24 mouse cellular contexts compared by ENCODE assay signal in genomic region chr7:135689396-135689795, GRCm38 (mm10).
"Had no signal": no experiment of that assay in that cellular context is flagged by ENCODE, and none has a peak within 500 bp of the region (broad histone marks: within the 10 kb centered on the region; RNA-seq: fewer than 3 reads in every experiment).

No protein-coding gene starts in this region.

- H3K4me3 ChIP-seq: left cerebral cortex, adult 2 months; limb, embryonic 12.5 days; limb, embryonic 15.5 days; lung, embryonic 15.5 days; megakaryocyte, embryonic 14.5 days; midbrain, embryonic 10.5 days; midbrain, embryonic 13.5 days had no signal

- H3K27me3 ChIP-seq: limb, embryonic 12.5 days; limb, embryonic 15.5 days; lung, embryonic 15.5 days; megakaryocyte, embryonic 14.5 days; midbrain, embryonic 13.5 days had no signal

- H3K9ac ChIP-seq: limb, embryonic 12.5 days; limb, embryonic 15.5 days; liver, embryonic 14.5 days; liver, postnatal 0 days; lung, embryonic 15.5 days; midbrain, embryonic 13.5 days had no signal

- H3K27ac ChIP-seq: left cerebral cortex, adult 2 months; limb, embryonic 12.5 days; limb, embryonic 15.5 days; liver, embryonic 14.5 days; lung, embryonic 15.5 days; midbrain, embryonic 10.5 days; midbrain, embryonic 13.5 days; stomach, postnatal 0 days had no signal

- H3K4me1 ChIP-seq: limb, embryonic 12.5 days; limb, embryonic 15.5 days; lung, embryonic 15.5 days; midbrain, embryonic 10.5 days; midbrain, embryonic 13.5 days had no signal

- H3K4me2 ChIP-seq: limb, embryonic 12.5 days; limb, embryonic 15.5 days; liver, embryonic 11.5 days; lung, embryonic 15.5 days; midbrain, embryonic 13.5 days had no signal

- ATAC-seq: liver, postnatal 0 days; midbrain, embryonic 13.5 days; midbrain, embryonic 16.5 days had no signal

- DNase-seq: kidney, adult 11 months; kidney, postnatal 10 days; kidney, postnatal 36 days; layer of hippocampus, postnatal 36 days; left cerebral cortex, postnatal 4 days; liver, postnatal 0 days; lung, postnatal 10 days; lung, postnatal 36 days; right cerebral cortex, adult 18-20 months; right cerebral cortex, postnatal 14 days; right cerebral cortex, postnatal 4 days; thymus, adult 2 months; thymus, postnatal 25 days had no signal

- H3K9me3 ChIP-seq: limb, embryonic 12.5 days; limb, embryonic 15.5 days; lung, embryonic 15.5 days; megakaryocyte, embryonic 14.5 days; midbrain, embryonic 10.5 days; midbrain, embryonic 13.5 days had no signal
